In the genomic region with DNA sequence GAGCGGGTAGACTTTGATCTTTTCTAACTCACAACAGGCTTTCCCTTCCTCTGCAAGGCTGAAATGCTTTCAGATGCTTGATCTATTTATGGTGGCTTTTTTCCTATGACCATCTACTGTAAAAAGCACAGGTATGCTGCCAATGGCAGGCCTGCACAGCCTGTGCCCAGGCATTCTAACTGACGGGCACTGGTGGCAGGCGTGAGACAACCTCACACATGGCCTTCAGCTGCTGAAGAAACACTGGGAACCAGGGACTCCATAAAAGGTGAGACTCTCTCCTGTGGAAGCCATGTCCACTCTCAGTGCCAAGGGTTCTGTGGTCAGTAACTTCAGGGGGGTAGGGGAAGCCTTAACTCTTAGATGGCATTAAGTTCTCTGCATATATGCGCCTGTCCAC, we compare ENCODE assay signal across 18 mouse cellular contexts. TPM values are rescaled to one million over a fixed set of nuclear protein-coding genes. Genes with fewer than 3 reads are reported as not detected.
DNase-seq lines count a peak whose midpoint lies in the region.
"Had no signal": no experiment of that assay in that cellular context is flagged by ENCODE, and none has a peak within 500 bp of the region (broad histone marks: within the 10 kb centered on the region; RNA-seq: fewer than 3 reads in every experiment).

No protein-coding gene starts in this region.

- intact Hi-C loops in gastrocnemius, postnatal 14 days (cut with DNase I; ENCODE audit: low total_unique reads), result no loop called here
- intact Hi-C loops in gastrocnemius, postnatal 36 days (cut with DNase I), result no loop called here

- peak; percentile 36 for DNase-seq in gastrocnemius, adult 18-20 months (ENCODE audit: low spot score)
- no peak for DNase-seq in gastrocnemius, postnatal 4 days (ENCODE audit: low spot score in 2 of 2)
- DNase-seq in gastrocnemius, postnatal 14 days, result peak; percentile 22
- DNase-seq in gastrocnemius, postnatal 36 days, result no peak
- peak; percentile 45 for DNase-seq in skeletal muscle tissue, adult 2 months (ENCODE audit: low read depth, low spot score)
- no peak for DNase-seq in embryo, embryonic 10.5 days (ENCODE audit: low spot score)
- DNase-seq: adrenal gland, adult 8-10 months; adrenal gland, postnatal 25 days; B cell, adult 2 months; cerebellum, adult 11 months; cerebellum, adult 18-20 months; cerebellum, adult 8-10 months; cerebellum, adult 9-11 months; cerebellum, postnatal 36 days; forebrain, postnatal 0 days had no signal

RNA-seq across cellular contexts. Expression of a gene that starts 12.6 kb away (rescaled TPM):
- total RNA-seq in gastrocnemius, adult 18-20 months (2021), result 1,000 to 10,000 TPM; 1,377 to 1,820 TPM
- 1,000 to 10,000 TPM; 2,325 to 2,389 TPM for total RNA-seq in gastrocnemius, postnatal 4 days (2021)
- total RNA-seq in gastrocnemius, postnatal 14 days (2021), result 1,000 to 10,000 TPM; 1,223 to 1,292 TPM
- 1,000 to 10,000 TPM in 1 of 2 experiments, 100 to 1,000 TPM in 1; 775 to 1,264 TPM for total RNA-seq in gastrocnemius, postnatal 36 days (2021)
- total RNA-seq: CH12.LX; common myeloid progenitor, adult 5-6 weeks; G1E had no signal

Comparison
In these comparisons a context has a peak if more than half of its experiments do, and no peak if none do; other contexts are left out.
1. DNase-seq: peak in gastrocnemius, adult 18-20 months (single experiment), gastrocnemius, postnatal 14 days (single experiment) and skeletal muscle tissue, adult 2 months (single experiment); none in gastrocnemius, postnatal 4 days (0 of 2), gastrocnemius, postnatal 36 days (0 of 2) and embryo, embryonic 10.5 days (single experiment).